Mouse (Mus musculus): ENCODE measurements at regions not wholly inside any gene's neighbourhood (a gene's known extent, or its start where the extent isn't known, plus 50 kb on each side); places are given as distances from the start of the nearest gene placed in this dataset.
A peak's percentile ranks its signal among the peaks of the same experiment; 100 is the strongest.
"Not testable (repeated sequence)": the region's sequence is repeated elsewhere in the genome, so short reads cannot be mapped to it uniquely, and the experiment has no call there.

DNA sequence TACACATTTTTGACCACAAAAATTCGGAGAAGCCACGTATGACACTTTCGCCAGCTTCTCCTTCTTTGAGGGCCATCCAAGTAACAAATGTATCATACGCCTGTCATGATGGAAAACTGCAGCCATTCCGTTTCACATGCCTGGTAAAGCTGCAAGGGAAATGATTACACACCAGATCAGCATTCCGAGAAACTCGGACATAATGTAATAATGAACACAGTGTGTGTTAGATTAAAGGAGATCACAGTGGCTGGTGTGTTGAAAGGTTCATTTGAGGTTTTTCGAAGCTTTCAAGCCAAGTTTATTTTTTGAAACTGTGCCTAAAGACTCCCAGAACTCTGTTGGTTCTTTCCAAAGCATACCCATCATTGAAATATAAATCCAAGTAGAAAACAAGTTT is 137.8 kb upstream of the Mad2l1 start:
- DNase-seq (ENCODE audit: low spot score) = no peak

DNA sequence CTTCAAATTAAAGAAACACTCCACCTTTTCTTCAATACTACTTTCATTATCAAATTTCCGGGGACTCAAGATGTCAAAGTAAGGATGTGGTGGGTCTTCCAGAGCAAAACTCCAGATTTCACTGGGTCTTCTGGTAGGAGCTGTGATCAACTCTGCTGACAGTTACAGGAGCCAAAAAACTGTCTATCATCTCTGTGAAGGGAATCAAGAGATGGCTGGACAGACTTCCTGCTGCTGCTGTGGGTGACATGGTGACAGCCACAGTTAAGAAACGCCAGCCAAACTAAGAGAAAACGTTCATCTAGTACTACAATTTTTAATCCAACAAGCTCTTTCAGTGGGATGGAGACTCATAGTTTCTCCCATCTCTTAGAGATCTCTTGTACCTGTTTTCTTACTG is 136.5 kb upstream of the Mad2l1 start:
- no peak for DNase-seq (ENCODE audit: low spot score)

DNA sequence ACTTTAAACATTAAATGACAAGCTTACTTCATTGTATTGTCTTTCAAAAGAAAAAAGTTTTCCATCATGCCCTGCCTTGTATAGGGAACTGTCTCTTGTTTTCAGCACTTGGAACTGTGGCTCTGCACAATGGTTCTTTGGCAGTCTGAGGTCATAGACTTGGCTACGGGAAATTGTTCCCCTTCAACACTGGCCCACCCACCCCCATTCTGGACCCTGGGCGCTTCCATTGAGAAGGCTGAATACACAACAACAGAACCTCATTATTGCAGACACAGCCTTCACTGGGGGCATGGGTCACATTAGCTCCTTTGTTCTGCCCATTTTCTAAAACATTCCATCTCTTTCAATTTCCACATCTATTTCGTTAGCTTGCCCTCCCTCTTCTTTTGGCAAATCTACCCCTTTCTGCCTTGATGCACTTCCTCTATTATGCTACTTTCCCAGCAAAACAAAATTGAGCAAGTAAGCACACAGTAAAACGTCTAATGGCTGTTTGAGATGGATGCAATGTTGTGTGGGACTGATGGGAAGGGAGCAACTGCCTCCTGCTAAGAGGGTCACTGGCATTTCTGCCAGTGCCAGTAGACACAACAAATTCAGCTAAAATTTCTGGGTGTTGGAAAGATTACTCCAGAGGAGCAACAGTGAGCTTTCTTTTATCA is 136.0 kb upstream of the Mad2l1 start:
- no peak for DNase-seq (ENCODE audit: low spot score)

DNA sequence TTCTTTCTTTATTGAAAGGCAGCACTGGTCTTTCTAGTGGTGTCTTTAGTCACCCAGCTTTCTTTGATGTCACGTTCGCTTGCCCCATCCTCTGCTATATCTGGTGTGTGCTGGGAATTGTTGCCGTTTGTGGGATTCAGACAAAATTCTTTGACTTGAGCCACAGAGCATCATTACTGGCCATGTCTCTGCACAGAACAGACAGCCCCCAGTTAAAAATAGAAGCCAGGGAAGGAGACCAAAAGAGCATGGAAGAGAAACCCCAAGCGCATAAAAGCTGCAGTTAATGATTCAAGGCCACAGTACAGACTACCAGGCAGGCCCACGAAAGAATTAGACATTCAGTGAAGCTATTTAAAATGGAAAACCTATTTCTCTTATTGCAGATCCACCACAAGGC is 133.7 kb upstream of the Mad2l1 start:
- no peak for DNase-seq (ENCODE audit: low spot score)

DNA sequence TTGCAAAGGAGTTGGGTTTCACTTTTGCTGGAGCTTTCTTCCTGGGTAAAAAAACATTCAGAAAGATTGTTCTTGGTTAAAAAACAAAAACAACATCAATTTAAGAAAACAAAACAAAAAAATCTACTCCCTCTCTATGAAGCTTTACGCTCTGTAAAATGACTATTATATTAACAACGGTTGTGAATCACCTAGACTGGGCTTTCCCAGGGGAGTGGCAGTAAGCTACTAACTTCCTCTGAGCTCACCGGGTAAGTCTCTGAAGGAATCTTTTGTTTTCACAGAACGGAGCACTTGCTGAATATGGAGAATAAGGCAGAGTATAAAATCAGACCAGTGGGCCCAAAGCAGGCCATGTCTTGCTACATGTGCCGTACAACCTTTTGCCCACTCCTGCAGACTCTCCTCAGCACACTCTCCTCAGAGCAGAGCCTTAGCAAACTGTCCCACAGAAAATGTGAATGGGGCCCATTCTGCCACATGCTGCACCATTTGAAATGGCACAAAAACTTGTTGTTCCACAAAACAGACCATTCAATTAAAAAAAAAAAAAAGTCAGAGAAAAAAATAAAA is 133.2 kb upstream of the Mad2l1 start:
- DNase-seq (ENCODE audit: low spot score) = no peak

DNA sequence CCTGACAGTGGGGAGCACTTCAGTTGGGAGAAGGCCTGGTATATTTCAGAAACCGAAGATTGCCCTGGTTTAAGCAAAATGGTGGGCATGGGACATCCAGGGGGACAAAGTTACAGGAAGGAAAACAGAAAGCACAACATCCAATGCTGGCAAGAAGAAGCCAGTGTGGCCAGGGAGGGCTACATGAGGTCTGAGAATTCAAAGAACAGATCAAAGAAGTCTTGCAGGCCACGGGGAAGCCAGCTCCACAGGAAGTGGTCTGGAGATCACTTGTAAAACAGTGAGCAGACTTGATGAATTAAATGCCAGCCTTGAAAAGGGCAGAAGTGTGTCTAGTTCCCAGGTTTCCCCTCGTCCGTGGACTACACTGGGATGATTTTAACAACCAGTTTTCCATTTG is 120.4 kb upstream of the Mad2l1 start:
- no peak for DNase-seq (ENCODE audit: low spot score)

DNA sequence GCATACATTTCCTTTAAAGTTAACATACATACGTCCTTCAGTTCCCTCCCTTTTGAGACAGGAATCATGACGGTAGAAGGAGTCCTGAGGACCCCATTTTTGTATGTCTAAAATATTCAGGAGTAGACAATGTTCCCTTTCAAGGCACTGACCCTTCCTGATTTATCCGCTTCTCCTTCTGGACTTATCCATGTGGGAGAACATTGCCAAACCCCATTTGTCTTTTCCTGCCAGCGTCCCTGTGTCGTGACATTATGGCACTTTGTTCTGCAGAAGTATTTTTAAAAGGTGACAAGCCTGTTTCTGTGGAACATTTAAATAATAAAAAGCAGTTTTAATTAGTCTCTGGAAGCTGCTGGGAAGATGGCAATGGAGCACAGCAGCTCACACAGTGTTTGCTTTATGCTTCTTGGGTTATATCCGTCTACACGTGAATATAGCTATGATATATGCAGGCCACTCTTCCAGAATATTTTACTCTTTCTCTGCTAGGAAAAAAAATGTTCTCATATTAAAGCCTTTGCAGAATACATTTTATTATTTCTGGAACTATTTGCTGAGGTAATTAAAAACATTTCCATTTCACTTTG is 115.6 kb upstream of the Mad2l1 start:
- no peak for DNase-seq (ENCODE audit: low spot score)

DNA sequence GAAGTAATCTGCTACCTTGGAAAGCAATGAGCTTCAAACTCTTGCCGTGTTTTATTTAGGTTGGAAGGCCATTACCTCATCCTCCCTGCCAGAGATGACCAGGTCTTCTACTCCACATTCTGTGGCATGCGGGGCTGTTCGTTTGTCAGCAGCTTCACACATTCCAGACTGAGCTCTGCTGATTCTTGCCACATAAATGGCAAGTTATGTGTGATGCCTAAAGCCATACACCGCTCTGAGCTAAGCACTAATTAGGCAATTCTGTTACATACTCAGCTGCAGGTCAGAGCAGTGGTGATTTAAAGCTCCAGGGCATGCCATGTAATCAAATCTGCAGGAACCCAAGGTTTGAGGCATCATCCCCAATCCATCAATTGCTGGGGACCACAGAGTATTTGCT is 106.8 kb upstream of the Mad2l1 start:
- DNase-seq (ENCODE audit: low spot score) = no peak

DNA sequence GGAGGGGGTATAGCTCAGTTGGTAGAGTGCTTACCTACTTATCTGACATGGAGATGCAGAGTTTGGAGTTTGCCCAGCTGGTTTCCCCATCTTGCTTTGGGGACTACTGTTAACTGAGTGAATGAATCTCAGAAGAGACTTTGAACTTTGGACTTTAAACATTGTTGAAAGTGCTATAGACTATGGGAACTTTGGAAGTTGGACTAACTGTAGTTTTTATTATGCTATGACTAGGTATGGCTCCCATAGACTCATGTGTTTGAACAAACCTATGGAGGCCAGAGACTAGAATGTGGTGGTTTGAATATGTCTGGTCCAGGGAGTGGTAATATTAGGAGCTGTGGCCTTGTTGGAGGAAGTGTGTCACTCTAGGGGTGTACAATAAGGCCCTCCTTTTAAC is 84.8 kb upstream of the Mad2l1 start:
- not testable (repeated sequence) for DNase-seq (ENCODE audit: low spot score)

DNA sequence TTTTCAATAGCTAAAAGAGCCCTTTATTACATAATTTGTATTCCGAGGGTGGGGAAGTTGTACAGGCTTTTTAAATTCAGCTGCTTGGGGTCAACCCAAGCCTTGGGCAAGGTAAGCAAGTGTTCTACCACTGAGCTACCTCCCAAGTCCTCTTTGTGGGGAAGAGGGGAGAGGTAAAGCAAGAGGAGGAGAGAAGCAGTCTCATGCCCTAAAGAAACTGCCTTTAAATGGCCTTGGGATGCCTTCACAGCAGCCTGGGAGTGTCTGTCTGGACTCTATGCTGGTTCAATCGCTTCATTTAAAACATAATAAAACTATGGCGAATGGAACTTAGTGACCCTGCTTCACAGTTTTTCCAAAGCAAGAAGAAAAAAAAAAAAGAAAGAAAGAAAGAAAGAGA is 77.0 kb upstream of the Mad2l1 start:
- DNase-seq (ENCODE audit: low spot score) = no peak

DNA sequence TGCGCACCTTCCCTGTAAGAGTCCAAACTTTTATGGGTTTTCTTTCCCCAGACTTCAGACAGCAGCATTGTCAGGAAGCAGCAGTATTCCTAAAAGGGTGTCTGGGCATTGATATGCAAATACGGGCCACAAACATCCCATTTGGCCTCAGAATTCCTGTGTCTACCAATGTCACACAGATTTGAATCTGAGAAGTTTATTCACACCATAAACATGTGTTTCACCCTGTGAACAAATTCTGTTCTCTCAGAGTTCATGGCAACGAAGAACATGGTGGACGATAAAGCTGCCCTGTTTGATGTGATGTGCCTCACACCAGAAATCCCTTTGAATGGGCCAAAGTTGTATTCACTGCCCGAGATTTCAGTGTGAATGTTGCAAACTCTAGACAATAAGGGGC is 70.7 kb upstream of the Mad2l1 start:
- no peak for DNase-seq (ENCODE audit: low spot score)

DNA sequence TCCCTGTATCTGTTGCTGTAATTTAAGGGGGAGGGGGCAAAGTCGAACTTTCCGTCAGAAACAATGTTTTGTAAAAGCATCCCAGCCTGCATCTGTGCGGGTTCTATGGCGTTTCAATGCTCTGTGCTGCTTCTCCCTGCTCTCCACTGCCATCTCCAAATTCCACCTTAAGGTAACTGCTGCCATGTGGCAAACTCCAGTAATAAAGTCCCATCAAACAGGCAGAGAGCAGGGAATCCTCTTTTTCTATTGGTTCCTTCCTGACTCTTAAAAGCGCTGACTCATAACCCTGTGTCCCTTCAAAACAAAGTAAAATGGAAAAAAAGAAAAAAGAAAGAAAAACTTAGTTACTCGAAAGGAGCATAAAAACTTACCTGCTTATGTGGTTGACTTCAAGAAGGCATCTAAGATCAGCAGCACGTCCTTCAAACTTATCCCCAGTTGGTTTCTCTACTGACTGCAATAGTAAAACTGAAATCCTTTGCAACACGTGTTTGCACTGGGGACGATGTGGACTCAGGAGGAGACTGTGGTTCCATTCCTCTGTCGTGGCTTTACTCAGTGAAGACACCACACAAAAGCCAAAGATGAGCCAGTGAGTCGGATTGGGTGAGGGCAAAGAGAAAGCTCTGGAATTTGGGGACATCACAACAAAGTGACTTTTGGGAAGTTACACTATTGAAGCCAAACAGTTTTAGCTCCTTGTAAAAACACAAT is 69.9 kb upstream of the Mad2l1 start:
- no peak for DNase-seq (ENCODE audit: low spot score)

DNA sequence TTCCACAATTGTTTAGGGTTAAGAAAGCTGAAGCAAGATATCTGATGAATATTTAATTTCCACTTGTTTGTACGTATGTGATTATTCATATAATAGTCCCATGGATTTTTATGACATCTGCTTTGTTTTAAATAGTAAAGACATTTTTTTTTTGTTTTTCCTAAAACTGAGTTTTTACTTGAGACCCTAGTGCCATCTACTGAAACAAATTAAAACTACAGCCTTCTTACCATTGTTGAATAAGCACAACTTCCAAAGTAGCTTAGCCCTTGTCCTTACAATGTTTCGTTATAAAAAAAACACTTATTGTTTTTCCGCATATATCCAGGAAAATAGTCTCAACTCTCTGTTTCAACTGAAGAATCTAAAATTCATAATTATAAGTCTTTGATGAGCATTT is 68.4 kb upstream of the Mad2l1 start:
- DNase-seq (ENCODE audit: low spot score) = peak; percentile 8

DNA sequence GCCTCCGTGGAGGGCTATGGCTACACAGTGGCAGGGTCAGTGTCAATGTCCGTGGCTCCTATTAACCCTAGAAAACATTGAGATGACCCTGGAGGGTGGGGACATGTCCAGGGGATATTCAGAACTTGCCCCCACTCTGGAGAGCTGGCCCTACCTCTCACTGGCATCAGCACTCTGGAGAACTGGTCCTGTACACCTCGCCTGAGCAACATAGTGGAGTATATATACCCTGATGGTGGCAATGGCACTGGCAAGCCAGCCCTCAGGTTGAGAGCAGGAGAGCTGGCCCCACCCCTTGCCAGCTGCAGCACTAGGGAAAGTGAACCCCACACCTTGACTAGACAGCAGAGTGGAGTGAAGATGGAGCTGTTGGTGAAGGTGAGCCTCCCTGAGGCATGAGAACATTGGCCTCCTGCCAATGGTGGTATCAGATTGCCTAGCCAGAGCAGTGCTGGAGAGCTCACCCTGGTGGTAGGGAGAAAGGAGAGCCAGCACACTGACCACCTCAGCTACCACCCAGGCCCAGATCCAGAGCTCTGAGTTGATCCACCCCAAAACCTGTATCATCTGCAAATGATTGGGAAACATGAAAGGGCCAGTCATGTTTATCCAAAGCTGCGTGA is 64.5 kb upstream of the Mad2l1 start:
- DNase-seq (ENCODE audit: low spot score) = no peak

DNA sequence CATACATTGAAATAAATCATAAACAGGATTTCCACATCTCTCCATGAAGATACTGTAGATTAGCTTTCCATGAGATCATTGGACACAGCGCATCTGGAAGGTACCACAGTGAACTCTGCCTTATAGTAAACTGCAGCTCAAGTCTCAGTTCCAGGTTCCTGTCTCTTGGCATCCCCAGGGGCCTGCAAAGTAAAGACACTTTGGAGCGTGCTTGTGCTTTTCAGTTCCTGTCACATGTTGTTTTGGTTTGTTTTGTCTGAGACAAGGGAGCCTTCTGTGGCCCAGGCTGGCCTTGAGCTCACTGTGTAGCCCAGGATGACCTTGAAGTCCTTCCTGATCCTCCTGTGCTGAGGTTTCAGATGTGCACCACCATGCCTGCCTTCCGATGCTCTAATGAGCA is 63.4 kb upstream of the Mad2l1 start:
- DNase-seq (ENCODE audit: low spot score) = no peak

DNA sequence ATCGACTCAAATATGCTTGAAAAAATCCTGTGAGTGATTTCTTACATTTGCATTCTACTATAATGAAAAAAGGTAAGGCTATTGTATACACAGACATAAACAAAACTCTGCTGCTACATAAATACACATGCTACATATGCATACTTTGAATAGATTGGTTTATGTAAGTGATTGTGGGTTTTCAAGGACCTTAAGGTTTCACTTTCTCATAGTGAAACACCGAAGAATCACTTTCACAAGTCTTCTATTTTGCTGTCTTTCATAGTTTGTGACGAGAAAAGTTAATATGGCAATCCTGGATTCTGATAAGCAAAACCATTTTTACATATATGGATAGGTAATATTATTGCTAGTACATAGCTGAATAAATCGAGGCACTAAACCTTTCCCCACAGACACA is 62.5 kb upstream of the Mad2l1 start:
- DNase-seq (ENCODE audit: low spot score) = no peak

DNA sequence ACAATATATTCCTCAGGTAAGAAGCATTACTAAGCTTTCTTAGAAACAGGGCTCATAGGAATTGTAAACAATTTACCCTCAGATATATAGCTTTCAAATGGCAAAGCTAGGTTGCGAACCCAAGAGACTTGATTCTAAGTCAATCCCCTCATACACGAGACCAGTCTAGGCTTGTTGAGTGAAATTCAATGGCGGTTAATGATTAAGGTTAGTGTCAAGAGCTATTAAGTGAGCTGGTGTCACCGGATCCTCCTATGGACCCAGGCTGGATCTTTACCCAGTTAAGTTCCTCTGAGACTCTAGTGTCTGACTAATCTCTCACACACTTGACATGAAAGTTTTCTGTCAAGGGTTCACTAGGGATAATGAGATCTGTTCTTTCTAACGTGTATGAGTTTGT is 57.6 kb upstream of the Mad2l1 start:
- no peak for DNase-seq (ENCODE audit: low spot score)

DNA sequence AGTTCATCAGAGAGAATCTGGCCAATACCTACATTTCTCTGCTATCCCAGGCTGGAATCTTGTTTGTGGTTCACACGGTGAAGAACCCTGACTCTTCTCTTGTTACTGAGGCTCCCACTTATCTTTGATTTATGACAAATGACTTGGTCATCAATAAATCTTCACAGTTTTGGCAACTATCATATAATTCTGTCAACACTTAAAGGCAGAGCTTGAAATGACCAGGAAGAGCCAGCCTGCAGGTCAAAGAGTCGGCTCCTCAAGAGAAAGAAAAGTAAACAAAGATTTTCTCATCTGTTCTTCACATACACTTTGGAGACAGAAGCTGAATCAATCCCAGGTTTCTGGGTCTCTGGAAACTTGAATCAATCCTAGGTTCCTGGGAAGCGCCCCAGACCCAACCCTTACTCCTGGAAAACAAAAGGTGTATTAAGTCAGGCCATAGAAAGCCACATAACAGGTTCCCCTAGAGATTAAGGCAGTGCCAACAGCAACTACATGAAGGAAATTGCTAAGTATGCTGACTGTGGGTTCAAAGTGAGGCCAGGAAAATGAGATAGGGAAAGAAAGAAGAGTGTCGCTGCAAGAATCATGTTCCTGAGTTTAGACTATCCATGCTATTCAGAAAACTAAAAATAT is 56.7 kb upstream of the Mad2l1 start:
- no peak for DNase-seq (ENCODE audit: low spot score)

DNA sequence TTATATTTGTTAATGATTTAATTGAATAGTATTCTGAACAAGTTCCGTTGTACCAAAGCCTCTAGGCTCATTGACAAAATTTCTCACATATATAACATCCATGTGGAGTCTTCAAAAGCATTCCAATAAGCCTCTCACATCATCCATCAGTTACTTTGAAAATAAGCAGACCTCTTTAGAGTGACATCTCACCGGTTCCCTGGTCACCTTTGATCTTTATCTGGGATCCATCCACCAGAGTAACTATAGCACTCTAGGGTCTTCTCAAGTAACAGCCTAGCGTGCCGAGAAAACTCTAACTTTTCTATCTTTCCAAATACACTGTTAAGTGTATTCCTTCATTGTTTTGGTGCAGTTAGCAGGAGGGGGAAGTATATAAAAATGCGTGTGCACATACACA is 55.6 kb upstream of the Mad2l1 start:
- no peak for DNase-seq (ENCODE audit: low spot score)

DNA sequence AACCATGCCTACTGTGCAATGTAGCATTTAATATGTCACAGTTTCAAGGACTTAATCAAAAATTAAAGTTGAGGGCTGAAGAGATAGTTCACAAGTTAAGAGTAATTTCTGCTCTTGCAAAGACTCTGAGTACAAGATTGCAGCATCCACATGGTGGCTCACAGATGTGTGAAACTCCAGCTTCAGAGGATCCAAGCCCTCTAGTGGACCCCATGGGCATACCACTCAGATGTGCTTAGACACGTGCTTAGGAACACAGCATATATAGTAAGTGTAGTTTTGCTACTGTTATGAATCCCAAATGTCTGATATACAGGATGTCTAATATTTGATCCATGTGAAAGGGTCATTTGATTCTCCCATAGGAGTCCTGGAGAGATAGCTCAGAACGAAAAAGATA is 55.0 kb upstream of the Mad2l1 start:
- DNase-seq (ENCODE audit: low spot score) = no peak

DNA sequence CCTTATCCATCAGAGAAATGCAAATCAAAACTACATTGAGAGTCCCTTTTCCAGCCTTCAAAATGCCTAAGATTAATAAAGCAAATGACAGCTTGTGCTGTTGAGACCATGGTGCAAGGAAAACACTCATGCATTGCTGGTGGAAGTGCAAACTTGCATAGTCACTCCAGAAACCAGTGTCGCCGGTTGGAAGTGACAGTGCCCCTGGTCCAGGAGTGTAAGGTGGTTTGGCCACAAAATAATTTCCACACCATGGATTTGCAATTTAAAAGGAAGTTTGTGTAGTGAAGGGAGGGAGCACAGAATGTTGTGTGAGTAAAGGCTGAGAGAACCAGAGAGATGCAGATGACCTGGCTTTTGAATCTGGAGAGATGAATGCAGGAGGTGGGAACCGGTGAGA is 52.4 kb upstream of the Mad2l1 start:
- DNase-seq (ENCODE audit: low spot score) = no peak

Measured in lung, postnatal 25 days (tissue).